Mouse (Mus musculus) liver, postnatal 0 days (tissue): ENCODE results near the gene Pgls.

Source experiments
- CTCF ChIP-seq: sonication (generic); IDR thresholded peaks from 2 replicates; pipeline ENCODE4 v1.5.1; 2016; ENCODE audit warnings: antibody characterized with exemption, low read depth
- EP300 ChIP-seq: IDR thresholded peaks from 2 replicates; pipeline ENCODE4 v1.6.1; 2016; ENCODE audit warnings: antibody characterized with exemption, low read depth, mild to moderate bottlenecking

DNA sequence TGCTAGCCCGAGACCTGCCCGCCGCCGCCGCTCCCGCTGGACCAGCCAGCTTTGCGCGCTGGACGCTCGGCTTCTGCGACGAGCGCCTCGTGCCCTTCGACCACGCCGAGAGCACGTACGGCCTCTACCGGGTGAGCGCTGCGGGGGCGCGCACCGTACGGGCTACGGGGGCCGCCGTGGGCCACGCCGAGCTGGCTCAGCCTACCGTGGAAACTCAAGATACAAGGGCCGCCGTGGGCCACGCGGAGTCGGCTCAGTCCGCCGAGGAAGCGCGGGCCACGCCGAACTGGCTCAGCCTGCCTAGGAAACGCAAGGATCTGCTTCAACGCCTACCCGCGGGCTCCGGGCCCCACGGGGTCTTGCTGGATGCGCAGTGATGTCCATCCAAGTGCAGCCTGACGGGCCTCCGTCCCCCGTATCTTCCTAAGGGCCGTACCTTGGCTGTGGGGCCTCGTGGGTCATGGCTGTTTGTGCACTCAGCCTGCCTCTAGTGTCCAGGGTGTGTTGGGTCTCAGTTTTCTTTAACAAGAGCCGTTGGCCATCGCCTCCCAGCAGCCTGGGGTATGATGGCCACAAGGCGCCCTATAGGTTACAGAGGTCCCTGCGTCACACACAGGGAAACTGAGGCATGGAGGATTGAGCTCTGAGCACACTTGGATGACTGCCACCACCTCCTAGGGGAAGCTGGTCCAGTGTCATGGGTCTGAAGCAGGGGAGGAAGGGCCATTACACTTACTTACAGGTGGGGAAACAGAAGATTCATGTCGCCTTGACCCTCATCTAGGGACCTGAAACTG, 596 bp downstream of the Pgls start:
- TF ChIP-seq CTCF, result 0 out of 2 replicates have a peak, but pooled peaks have one; percentile 1
- TF ChIP-seq EP300, result no peak
